Mouse (Mus musculus) megakaryocyte, embryonic 14.5 days (primary cell): ENCODE measurements at regions not wholly inside any gene's neighbourhood (a gene's known extent, or its start where the extent isn't known, plus 50 kb on each side); places are given as distances from the start of the nearest gene placed in this dataset.

Experiments
- H3K27me3 ChIP-seq: replicated peaks from 2 replicates; pipeline ENCODE3; 2012; ENCODE audit warnings: inconsistent platforms
- H3K36me3 ChIP-seq: replicated peaks from 2 replicates; pipeline ENCODE3; 2012; ENCODE audit warnings: low read length, inconsistent platforms, mixed read lengths
- H3K4me1 ChIP-seq: 2 replicates; pipeline ENCODE4 v1.6.1; 2012; ENCODE audit warnings: inconsistent platforms
- H3K4me3 ChIP-seq: replicated peaks from 2 replicates; pipeline ENCODE3; 2012; ENCODE audit warnings: moderate library complexity, mild to moderate bottlenecking, inconsistent platforms
- H3K9me3 ChIP-seq: 2 replicates; pipeline ENCODE4 v1.6.1; 2012; ENCODE audit warnings: inconsistent platforms
- FLI1 ChIP-seq: IDR thresholded peaks from 2 replicates; pipeline ENCODE4 v1.6.1; 2012; ENCODE audit warnings: low read length, inconsistent platforms, mixed read lengths
- GATA1 ChIP-seq: IDR thresholded peaks from 3 replicates; pipeline ENCODE4 v1.6.1; 2012; ENCODE audit warnings: mixed read lengths, low read length, inconsistent platforms, borderline replicate concordance

DNA sequence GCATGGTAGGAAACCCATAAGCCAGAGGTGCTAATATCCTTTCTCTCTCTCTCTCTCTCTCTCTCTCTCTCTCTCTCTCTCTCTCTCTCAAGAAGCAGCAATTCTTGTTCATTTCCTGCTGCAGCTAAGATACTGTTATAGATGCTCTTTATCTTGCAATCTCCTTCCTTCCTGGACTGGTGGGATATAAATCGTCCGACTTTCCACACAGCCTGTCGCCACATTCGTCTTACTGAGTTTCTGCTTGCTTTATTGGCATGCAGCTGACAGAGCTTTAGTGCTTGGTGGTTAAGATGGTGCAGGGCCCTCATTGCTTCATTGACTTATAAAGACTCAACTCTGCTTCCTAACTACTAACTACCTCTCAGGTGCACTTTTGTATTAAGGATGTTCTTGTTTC, 165.6 kb downstream of the Kdr start:
- Histone ChIP-seq H3K36me3 (no peaks in the 10 kb centered on the region), H3K27me3 (peaks cover 2% of the 10 kb centered on the region), H3K4me3 (no peak overlapping the region), H3K4me1 (peaks cover 17% of the 10 kb centered on the region), H3K9me3 (no peaks in the 10 kb centered on the region)
- TF ChIP-seq FLI1 (no peak), GATA1 (no peak)

DNA sequence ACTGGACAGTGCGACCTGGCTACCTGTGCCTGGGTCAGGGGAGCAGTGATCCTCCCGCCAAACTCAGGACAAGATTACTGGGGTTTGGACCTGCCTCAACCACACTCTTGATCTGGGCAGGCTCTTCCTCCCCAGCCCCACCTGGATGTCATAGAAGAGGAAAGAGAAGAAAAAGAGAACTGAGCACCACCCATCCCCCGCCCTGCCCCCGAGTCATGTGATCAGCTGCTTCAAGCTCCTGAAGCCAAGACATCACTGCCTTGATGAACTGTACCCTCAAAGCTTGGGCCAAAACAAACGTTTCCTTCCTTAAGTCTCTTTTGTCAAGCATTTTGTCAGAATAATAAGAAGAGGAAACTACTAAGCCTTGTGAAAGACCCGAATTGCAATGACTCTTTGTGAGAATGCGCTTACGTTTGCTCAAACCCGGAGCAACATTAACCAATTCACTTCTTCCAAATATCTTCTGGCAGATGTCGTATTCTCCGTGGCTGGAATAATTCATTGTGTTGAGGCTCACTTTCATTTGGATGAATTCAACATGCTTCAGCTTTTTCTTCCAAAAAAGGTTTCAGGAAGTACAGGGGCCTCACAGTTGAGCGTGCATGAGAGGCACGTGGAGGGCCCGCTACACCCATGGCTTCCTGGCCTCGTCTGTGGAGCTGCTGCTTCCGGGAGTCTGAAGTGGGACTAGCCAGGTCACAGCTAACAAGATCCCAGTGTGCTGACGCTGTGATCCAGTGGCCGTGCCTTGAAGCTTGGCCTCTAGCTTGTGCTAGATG, 169.5 kb downstream of the Kdr start:
- H3K4me3 ChIP-seq: no peak overlapping the region
- TF ChIP-seq GATA1: no peak

DNA sequence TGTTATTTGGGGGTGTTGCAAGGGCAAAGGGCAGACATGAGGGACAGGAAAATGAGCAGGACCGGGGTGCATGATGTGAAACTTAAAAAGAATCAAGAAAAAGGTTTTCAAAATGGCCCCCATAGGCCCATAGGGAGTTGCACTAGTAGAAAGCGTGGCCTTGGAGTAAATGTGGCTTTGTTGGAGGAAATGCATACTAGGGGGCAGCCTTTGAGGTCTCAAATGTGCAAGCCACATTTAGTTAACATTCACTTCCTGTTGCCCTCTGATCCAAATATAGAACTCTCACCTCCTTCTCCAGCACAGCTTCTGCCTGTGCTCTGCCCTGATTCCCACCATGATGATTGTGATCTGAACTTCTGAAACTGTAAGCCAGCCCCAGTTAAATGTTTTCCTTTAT, 173.2 kb downstream of the Kdr start:
- no peak overlapping the region for H3K4me3 ChIP-seq
- TF ChIP-seq FLI1 (no peak), GATA1 (no peak)
- H3K36me3 ChIP-seq: peaks cover 7% of the 10 kb centered on the region
- no peaks in the 10 kb centered on the region for H3K27me3 ChIP-seq
- H3K9me3 ChIP-seq: peaks cover 14% of the 10 kb centered on the region
- peaks cover 40% of the 10 kb centered on the region for H3K4me1 ChIP-seq

More for the DNA sequence above, 169.5 kb downstream of the Kdr start:
- H3K27me3 ChIP-seq: no peaks in the 10 kb centered on the region
- H3K4me1 ChIP-seq: peaks cover 37% of the 10 kb centered on the region
- H3K9me3 ChIP-seq: peaks cover 14% of the 10 kb centered on the region
- H3K36me3 ChIP-seq: peaks cover 7% of the 10 kb centered on the region

DNA sequence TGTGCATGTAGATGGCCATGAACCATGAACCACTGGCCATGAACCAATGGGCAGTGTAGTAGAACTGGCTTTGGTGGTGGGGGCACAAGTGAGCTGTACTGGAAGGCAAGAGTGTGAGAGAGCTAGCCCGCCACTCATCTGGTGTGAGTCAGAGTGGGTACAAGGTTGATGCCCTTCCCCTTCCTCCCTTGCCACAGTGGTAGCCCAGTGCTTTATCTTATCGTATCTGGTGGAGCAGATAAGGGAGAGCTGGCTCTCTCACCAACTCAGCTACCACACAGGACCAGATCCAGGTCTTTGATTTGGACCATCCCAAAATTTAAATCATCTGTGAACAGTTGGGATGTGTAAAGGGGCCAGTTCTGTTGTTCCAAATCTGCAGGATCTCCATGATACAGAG, 173.9 kb downstream of the Kdr start:
- Histone ChIP-seq H3K4me3 (peak overlapping the region; percentile 9), H3K9me3 (peaks cover 14% of the 10 kb centered on the region), H3K27me3 (no peaks in the 10 kb centered on the region), H3K36me3 (peaks cover 7% of the 10 kb centered on the region), H3K4me1 (peaks cover 40% of the 10 kb centered on the region)
- TF ChIP-seq GATA1: no peak
- no peak for TF ChIP-seq FLI1

DNA sequence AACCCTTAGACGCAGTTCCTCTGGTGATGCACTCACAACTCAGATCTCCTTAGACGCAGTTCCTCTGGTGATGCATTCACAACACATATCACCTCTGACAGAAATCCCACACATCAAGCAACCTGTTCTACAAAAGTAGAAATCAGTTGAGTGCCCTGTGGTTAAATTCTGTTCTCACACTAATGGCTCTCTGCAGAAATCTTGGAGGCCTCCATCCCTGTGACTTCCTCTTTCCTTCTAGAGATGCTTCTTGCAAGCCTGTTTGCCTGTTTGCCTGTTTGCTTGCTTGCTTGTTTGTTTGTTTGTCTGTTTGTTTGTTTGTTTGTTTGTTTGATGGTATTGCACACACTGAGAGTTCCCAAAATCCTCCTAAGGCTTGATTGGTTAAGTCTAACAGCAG, 175.2 kb downstream of the Kdr start:
- Histone ChIP-seq H3K27me3 (no peaks in the 10 kb centered on the region), H3K36me3 (peaks cover 7% of the 10 kb centered on the region), H3K4me3 (no peak overlapping the region), H3K4me1 (peaks cover 26% of the 10 kb centered on the region), H3K9me3 (peaks cover 14% of the 10 kb centered on the region)
- TF ChIP-seq FLI1: no peak
- no peak for TF ChIP-seq GATA1

GRCm38 (mm10) chr5:75800040-75800989, 177.9 kb downstream of the Kdr start:
- TF ChIP-seq FLI1: no peak
- TF ChIP-seq GATA1: no peak
- peaks cover 15% of the 10 kb centered on the region for H3K9me3 ChIP-seq
- H3K4me3 ChIP-seq: no peak overlapping the region
- H3K4me1 ChIP-seq: peaks cover 11% of the 10 kb centered on the region
- peaks cover 3% of the 10 kb centered on the region for H3K36me3 ChIP-seq
- H3K27me3 ChIP-seq: no peaks in the 10 kb centered on the region

- TF ChIP-seq FLI1 (no peak), GATA1 (no peak)
- Histone ChIP-seq H3K4me1 (peaks cover 10% of the 10 kb centered on the region), H3K36me3 (no peaks in the 10 kb centered on the region), H3K4me3 (no peak overlapping the region), H3K9me3 (peaks cover 11% of the 10 kb centered on the region), H3K27me3 (no peaks in the 10 kb centered on the region)
Measured at GRCm38 (mm10) chr5:75799627-75800026, 178.6 kb downstream of the Kdr start.

DNA sequence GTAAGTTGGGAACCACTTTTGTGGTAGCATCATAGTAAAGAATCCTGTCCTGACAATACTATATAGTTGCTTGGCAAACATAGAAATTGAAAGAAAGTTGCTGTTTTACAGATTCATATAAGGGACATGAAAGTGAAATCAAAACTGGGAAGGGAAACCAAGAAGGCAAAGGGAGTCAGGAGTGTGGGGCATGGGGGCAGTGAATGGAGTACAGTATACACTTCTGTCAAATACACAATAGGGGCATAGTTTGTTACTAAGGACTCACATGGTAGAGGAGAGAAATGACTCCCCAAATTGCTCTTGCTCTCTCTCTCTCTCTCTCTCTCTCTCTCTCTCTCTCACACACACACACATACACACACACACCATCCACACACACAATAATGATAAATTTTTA, 185.1 kb downstream of the Kdr start:
- Histone ChIP-seq H3K4me1 (peaks cover 23% of the 10 kb centered on the region), H3K27me3 (peaks cover 2% of the 10 kb centered on the region), H3K4me3 (no peak overlapping the region), H3K36me3 (no peaks in the 10 kb centered on the region), H3K9me3 (peaks cover 7% of the 10 kb centered on the region)
- TF ChIP-seq FLI1 (no peak), GATA1 (no peak)

- peaks cover 23% of the 10 kb centered on the region for H3K4me1 ChIP-seq
- H3K36me3 ChIP-seq: no peaks in the 10 kb centered on the region
- peaks cover 2% of the 10 kb centered on the region for H3K27me3 ChIP-seq
- H3K4me3 ChIP-seq: peak overlapping the region; percentile 7
- no peak for TF ChIP-seq FLI1
- no peak for TF ChIP-seq GATA1
- H3K9me3 ChIP-seq: peaks cover 7% of the 10 kb centered on the region
Measured at GRCm38 (mm10) chr5:75791738-75792137, 186.5 kb downstream of the Kdr start.

DNA sequence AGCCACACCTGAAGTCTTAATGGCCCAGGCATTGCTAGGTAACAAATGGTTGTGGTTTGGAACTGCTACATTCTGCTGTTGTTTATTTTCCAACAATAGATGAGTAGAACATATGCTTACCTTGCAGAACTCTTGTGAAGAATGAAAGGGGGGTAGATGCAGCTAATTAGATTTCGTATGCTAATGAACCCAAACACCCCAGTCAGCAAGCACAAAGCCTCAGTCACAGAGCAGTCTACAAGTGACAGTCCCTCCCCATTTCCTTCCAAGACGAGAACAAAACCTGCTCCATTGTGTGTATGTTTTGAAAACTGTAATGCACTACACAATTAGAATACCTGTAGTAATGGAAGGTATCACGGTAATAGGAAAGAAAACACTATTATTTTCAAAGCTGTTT, 190.2 kb downstream of the Kdr start:
- TF ChIP-seq GATA1 (no peak), FLI1 (no peak)
- Histone ChIP-seq H3K27me3 (peaks cover 2% of the 10 kb centered on the region), H3K4me3 (no peak overlapping the region), H3K4me1 (peaks cover 27% of the 10 kb centered on the region), H3K9me3 (no peaks in the 10 kb centered on the region), H3K36me3 (no peaks in the 10 kb centered on the region)
